Mouse (Mus musculus) liver, embryonic 14.5 days (tissue): ENCODE measurements around the gene Lcp2. TPM values are rescaled to one million over a fixed set of nuclear protein-coding genes. Genes with fewer than 3 reads are reported as not detected.

Source experiments
- ATAC-seq: fragments of 200-750 bp; cut with Nextera tagmentation; 2 replicates; pipeline ENCODE4 v1.8.0; 2017; ENCODE audit warnings: moderate number of reproducible peaks, mild to moderate bottlenecking, moderate library complexity; ENCODE audit not compliant: insufficient read depth
- DNase-seq, 3 experiments: peaks; one replicate each; pipeline ENCODE4 v3.0.0-alpha.2; 2012 to 2013; ENCODE audit warnings: low read depth in 3 of 3, low spot score in 3 of 3
- H3K27ac ChIP-seq: fragments of 300-500 bp; sonication (generic); 2 replicates; pipeline ENCODE4 v1.5.1; 2014; ENCODE audit warnings: moderate library complexity, mild to moderate bottlenecking, control low read depth, inconsistent platforms
- H3K27me3 ChIP-seq: fragments of 300-500 bp; sonication (generic); 2 replicates; pipeline ENCODE4 v1.6.1; 2014; ENCODE audit warnings: mild to moderate bottlenecking, low read length, moderate library complexity; ENCODE audit not compliant: control insufficient read depth, insufficient read depth
- H3K36me3 ChIP-seq: fragments of 300-500 bp; sonication (generic); replicated peaks from 2 replicates; pipeline ENCODE4 v1.6.1; 2014; ENCODE audit warnings: low read depth; ENCODE audit not compliant: control insufficient read depth, insufficient read depth
- H3K4me1 ChIP-seq, 2 experiments: fragments of 200-500 bp in 1 of 2; fragments of 300-500 bp in 1 of 2; sonication (generic) in 1 of 2; replicated peaks; 2 replicates each; pipeline ENCODE4 v1.6.1; 2012 to 2014; ENCODE audit warnings: antibody characterized with exemption in 1 of 2, inconsistent platforms in 1 of 2, low read length in 1 of 2; ENCODE audit not compliant: control insufficient read depth in 2 of 2, insufficient read depth in 2 of 2
- H3K4me2 ChIP-seq: fragments of 300-500 bp; sonication (generic); 2 replicates; pipeline ENCODE4 v1.6.1; 2014; ENCODE audit warnings: low read depth, mild to moderate bottlenecking, control low read depth, moderate library complexity
- H3K4me3 ChIP-seq, 2 experiments: fragments of 200-500 bp in 1 of 2; fragments of 300-500 bp in 1 of 2; sonication (generic) in 1 of 2; 2 replicates each; pipeline ENCODE4 v1.5.1; 2012 to 2014; ENCODE audit warnings: low read depth in 2 of 2, low read length in 2 of 2, mild to moderate bottlenecking in 2 of 2, control low read depth in 1 of 2, inconsistent platforms in 1 of 2, moderate library complexity in 1 of 2; ENCODE audit not compliant: insufficient read depth in 1 of 2
- H3K9ac ChIP-seq: fragments of 300-500 bp; sonication (generic); replicated peaks from 2 replicates; pipeline ENCODE4 v1.6.1; 2014; ENCODE audit warnings: mild to moderate bottlenecking, control low read depth, moderate library complexity
- H3K9me3 ChIP-seq: fragments of 300-500 bp; sonication (generic); 2 replicates; pipeline ENCODE4 v1.6.1; 2016; ENCODE audit warnings: low read length, mixed read lengths; ENCODE audit not compliant: control insufficient read depth
- CTCF ChIP-seq: IDR thresholded peaks from 2 replicates; pipeline ENCODE4 v1.5.1; 2016; ENCODE audit warnings: antibody characterized with exemption, low read depth, control low read depth
- EP300 ChIP-seq: IDR thresholded peaks from 2 replicates; pipeline ENCODE4 v1.6.1; 2016; ENCODE audit warnings: antibody characterized with exemption, low read depth
- WGBS: fragments of 180-500 bp; shearing (Covaris S2); extraction: QIAGEN DNeasy Blood & Tissue Kit; methylation state at CpG from one replicate; pipeline ENCODE4 v1.1.7; 2014; ENCODE audit not compliant: insufficient replicate concordance; 5-methylcytosine and 5-hydroxymethylcytosine counted together
- polyA plus RNA-seq, 2 experiments: library from polyadenylated mRNA; depleted of rRNA in 1 of 2; stranded (reverse) in 1 of 2; unstranded in 1 of 2; fragments of >200 nt; fragmentation: Nextera tagmentation in 1 of 2; extraction: Ambion mirVana in 1 of 2; gene quantifications; 2 replicates each; pipeline versions ENCODE4 v1.2.1 to v1.2.3; 2012 to 2014

The Lcp2 gene
- polyA plus RNA-seq, 2 experiments = 6.8 to 7.1 TPM

DNA sequence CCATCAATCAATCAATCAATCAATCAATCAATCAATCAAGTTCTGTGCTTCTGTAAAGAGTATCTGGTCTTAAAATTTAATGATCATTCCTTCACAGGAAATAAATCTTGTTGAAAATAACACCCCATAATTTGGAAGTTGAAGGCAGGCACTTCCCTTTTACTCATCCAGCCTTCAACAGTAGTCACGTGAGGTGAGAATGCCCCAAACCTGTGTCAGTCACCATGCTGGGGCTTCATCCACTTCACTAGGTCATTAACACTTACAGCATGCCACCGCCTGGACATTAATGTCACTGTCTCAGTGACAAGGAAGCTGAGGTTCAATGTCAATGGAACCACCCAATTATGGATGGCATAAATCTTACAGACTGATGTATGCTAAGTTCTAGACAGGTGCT, 81.7 kb downstream of the Lcp2 start:
- Histone ChIP-seq H3K27me3 (no peaks in the 10 kb centered on the region), H3K36me3 (no peaks in the 10 kb centered on the region), H3K4me3 (no peak overlapping the region), H3K4me2 (no peak overlapping the region), H3K9ac (no peak overlapping the region), H3K27ac (no peak overlapping the region), H3K4me1 (no peaks in the 10 kb centered on the region), H3K9me3 (no peaks in the 10 kb centered on the region)
- DNase-seq (no peak), ATAC-seq (no peak)
- TF ChIP-seq CTCF (no peak), EP300 (no peak)
- 54% methylated on average over 2 of the region's 2 CpGs for WGBS

DNA sequence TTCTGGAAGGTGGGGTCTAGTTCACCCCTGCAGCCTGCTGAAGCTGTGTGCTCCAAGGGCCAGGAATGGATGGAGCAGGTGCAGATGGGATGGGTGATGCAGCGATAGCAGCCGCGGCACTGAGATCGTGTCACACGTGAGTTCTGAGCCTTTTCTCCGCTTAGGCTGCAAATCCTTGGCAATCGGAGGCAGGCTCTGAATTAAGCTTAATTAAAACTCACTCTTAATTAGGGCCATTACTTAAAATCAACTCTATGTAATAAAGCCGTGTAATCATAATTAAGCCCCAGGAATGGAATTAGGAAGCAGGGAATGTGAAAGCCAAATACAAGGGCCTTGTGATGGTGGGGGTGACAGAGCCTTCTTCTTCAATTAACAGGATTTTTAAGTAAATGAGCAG, 92.6 kb downstream of the Lcp2 start:
- Histone ChIP-seq H3K9me3 (no peaks in the 10 kb centered on the region), H3K9ac (no peak overlapping the region), H3K4me3 (no peak overlapping the region), H3K27ac (no peak overlapping the region), H3K4me2 (no peak overlapping the region), H3K4me1 (no peaks in the 10 kb centered on the region), H3K36me3 (no peaks in the 10 kb centered on the region), H3K27me3 (no peaks in the 10 kb centered on the region)
- TF ChIP-seq CTCF (no peak), EP300 (no peak)
- ATAC-seq (no peak), DNase-seq (no peak)
- 83% methylated on average over 8 of the region's 8 CpGs for WGBS

Other genes starting within 250 kb of the Lcp2 start
- 0.03 TPM in 2 replicates for gene Kcnmb1, start 83.9 kb upstream of the Lcp2 start, polyA plus RNA-seq (2012; rRNA removed)
- 0.08 TPM in 1 of 2 replicates, not detected in the other for gene Kcnmb1, start 83.9 kb upstream of the Lcp2 start, polyA plus RNA-seq (2014; fragmentation: Nextera tagmentation; extraction: Ambion mirVana)
- 0.10 and 0.15 TPM in 2 replicates for gene Kcnip1, start 53.8 kb upstream of the Lcp2 start, polyA plus RNA-seq (2012; rRNA removed)
- gene Kcnip1, start 53.8 kb upstream of the Lcp2 start, polyA plus RNA-seq (2014; fragmentation: Nextera tagmentation; extraction: Ambion mirVana) = 0.14 and 0.25 TPM in 2 replicates
- gene 4930469K13Rik, start 51.6 kb downstream of the Lcp2 start, polyA plus RNA-seq (2012; rRNA removed) = not detected in 2 replicates
- not detected in 2 replicates for gene 4930469K13Rik, start 51.6 kb downstream of the Lcp2 start, polyA plus RNA-seq (2014; fragmentation: Nextera tagmentation; extraction: Ambion mirVana)
- gene Foxi1, start 161.2 kb downstream of the Lcp2 start, polyA plus RNA-seq (2012; rRNA removed) = not detected in 2 replicates
- not detected in 2 replicates for gene Foxi1, start 161.2 kb downstream of the Lcp2 start, polyA plus RNA-seq (2014; fragmentation: Nextera tagmentation; extraction: Ambion mirVana)